Mouse (Mus musculus): Measurements from ENCODE around the gene Tead2. TPM values are rescaled to one million over a fixed set of nuclear protein-coding genes. Genes with fewer than 3 reads are reported as not detected.
"Not testable (repeated sequence)": the region's sequence is repeated elsewhere in the genome, so short reads cannot be mapped to it uniquely, and the experiment has no call there.

The Tead2 gene
- total RNA-seq, 2 experiments from 2014 or later, result 6.6 to 6.8 TPM

DNA sequence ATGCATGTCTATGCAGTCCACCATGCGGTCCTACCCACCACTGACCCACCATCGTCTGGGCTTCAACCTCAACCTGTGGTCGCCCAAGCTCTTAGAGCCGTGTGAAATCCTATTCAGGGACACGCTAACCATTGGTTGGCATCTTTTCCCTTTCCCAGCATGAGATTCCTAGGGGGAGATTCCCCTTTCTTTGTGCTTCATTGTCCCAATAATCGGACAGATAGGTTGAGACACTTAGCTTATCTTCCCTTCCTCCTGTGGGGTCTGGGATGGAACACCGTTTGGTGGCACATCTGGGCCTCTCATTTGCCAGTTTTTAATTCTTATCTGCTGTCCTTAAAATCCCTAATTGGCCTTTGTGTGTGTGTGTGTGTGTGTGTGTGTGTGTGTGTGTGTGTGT lies 24.6 kb downstream of the Tead2 start:
- no peak for DNase-seq (ENCODE audit: extremely low spot score in 1 of 2, low spot score in 2 of 2)
- intact Hi-C loops (cut with DNase I), result no loop called here

DNA sequence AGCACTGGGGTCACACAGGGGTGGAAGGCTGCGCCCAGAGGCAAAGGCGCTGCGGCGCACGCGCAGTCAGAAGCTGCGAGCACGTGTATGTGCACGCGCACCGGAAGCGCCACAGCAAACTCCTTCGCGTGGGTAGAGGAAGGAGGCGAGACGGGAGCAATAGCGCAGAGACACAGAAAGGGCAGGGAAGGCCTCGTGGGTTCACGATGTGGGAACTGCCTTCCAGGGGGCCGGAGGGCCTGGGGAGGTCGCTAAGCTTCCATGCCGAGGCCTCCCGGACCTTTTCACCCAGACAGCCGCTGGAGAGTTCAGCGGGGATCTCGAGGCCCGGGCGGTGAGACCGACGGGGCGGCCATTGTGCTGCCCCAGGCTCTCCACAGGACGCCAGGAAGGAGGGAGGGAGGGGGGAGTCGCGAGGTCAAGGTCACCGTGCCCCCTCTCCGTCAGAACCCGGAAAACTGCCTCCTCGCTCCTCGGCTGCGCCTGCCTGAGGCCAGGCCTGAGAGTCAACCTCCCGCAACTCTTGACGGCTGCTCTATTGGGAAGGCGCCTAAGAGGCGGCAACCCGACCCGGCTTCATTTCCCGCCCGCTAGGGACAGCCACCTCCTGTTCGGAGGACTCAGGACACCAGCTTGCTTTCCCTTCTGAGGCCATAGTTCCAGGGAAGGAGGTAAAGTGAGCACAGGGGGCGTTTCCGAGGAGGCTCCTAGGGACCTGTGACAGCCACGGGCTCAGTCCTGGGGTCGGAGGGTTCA lies 25.3 kb downstream of the Tead2 start, which contains the start of gene Slc6a16:
TSS of gene Slc6a16 (plus strand) at position 453 of the 756 bp plus-strand sequence.
- intact Hi-C loops (cut with DNase I), result no loop called here

DNA sequence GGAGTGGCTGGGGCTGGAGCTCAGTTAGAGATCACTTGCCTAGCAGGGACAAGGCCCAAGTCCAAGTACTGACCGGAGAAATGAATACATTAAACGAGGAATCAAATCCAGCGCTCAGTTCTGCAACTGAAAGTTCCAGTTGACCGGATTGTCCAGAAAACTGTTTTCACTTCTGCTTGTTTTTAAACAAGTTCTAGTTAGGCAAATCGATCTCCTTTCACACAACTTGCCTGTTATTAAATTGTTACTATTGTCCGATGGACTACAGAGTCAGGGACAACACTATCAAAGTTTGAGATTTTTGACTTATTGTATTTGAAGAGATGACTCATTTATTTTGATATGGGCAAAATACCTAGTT lies 25.8 kb downstream of the Tead2 start:
- intact Hi-C loops (cut with DNase I), result no loop called here

More for the DNA sequence above, 25.3 kb downstream of the Tead2 start, which contains the start of gene Slc6a16:
- peak; percentile 51 to 79 for DNase-seq (ENCODE audit: extremely low spot score in 1 of 2, low spot score in 2 of 2)

GRCm38 (mm10) chr7:45247666-45248065 lies 32.1 kb downstream of the Tead2 start:
- intact Hi-C loops (cut with DNase I), result no loop called here
- no peak for DNase-seq (ENCODE audit: extremely low spot score in 1 of 2, low spot score in 2 of 2)

More for the DNA sequence above, 25.8 kb downstream of the Tead2 start:
- DNase-seq (ENCODE audit: extremely low spot score in 1 of 2, low spot score in 2 of 2), result no peak

GRCm38 (mm10) chr7:45253806-45254205 lies 38.3 kb downstream of the Tead2 start:
- intact Hi-C loops (cut with DNase I), result no loop called here
- peak in 1 of 2 experiments; percentile 8 for DNase-seq (ENCODE audit: extremely low spot score in 1 of 2, low spot score in 2 of 2)

DNA sequence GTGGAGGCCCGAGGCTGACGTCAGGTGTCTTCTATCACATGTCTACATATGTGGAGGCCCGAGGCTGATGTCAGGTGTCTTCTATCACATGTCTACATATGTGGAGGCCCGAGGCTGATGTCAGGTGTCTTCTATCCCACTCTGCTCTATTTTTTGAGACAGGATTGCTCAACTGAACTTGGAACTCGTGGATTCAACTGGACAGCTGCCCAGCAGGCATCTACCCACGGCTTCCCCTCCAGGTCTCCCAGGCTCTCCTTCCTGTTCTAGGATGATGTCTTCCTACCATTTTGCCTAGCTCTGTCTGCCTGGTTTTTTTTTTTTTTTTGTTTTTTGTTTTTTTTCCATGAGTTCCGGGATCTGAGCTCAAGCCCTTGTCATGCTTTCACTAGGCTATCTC lies 40.3 kb downstream of the Tead2 start:
- intact Hi-C loops (cut with DNase I), result not testable (repeated sequence)
- peak in 1 of 2 experiments; percentile 26 for DNase-seq (ENCODE audit: extremely low spot score in 1 of 2, low spot score in 2 of 2)

GRCm38 (mm10) chr7:45257063-45257840 lies 41.7 kb downstream of the Tead2 start:
- peak in 1 of 2 experiments; percentile 40 for DNase-seq (ENCODE audit: extremely low spot score in 1 of 2, low spot score in 2 of 2)

GRCm38 (mm10) chr7:45259281-45259680 lies 43.7 kb downstream of the Tead2 start:
- DNase-seq (ENCODE audit: extremely low spot score in 1 of 2, low spot score in 2 of 2), result peak in 1 of 2 experiments; percentile 16
- intact Hi-C loops (cut with DNase I), result no loop called here

More at GRCm38 (mm10) chr7:45257063-45257840, 41.7 kb downstream of the Tead2 start:
- intact Hi-C loops (cut with DNase I), result no loop called here

GRCm38 (mm10) chr7:45262266-45262665 lies 46.7 kb downstream of the Tead2 start:
- peak in 1 of 2 experiments; percentile 17 for DNase-seq (ENCODE audit: extremely low spot score in 1 of 2, low spot score in 2 of 2)
- intact Hi-C loops (cut with DNase I), result no loop called here

DNA sequence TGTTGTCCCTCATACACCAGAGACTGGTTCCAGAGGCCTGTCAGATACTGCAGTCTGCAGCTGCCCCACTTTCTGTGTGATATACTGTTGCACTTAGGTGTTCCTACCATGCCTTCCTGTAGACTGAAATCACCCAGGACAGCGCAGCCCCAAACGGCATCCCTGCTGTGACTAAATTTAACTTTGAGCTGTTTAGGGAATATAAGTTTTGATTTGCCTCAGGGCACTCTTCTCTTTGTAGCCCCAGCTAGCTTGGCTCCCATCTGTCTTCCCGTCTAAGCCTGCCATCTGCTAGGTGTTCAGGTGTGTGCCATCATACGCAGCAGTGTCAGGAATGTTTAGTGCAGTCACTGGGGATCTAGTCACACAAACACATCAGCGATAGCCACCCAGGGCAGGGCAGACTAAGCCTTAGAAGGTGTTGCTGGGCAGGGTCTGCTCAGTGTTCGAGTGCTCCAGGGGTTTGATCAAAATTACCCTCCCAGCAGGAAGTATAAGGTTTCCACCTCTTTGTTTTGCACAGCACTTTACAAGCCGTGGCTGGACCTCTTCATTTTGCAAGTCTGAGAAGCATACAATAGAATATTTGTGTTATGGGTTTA lies 47.6 kb downstream of the Tead2 start:
- peak in 1 of 2 experiments; percentile 16 for DNase-seq (ENCODE audit: extremely low spot score in 1 of 2, low spot score in 2 of 2)
- intact Hi-C loops (cut with DNase I), result no loop called here

- no peak for DNase-seq (ENCODE audit: extremely low spot score in 1 of 2, low spot score in 2 of 2)
- intact Hi-C loops (cut with DNase I), result no loop called here
Observed at GRCm38 (mm10) chr7:45264348-45264747, 48.8 kb downstream of the Tead2 start.

DNA sequence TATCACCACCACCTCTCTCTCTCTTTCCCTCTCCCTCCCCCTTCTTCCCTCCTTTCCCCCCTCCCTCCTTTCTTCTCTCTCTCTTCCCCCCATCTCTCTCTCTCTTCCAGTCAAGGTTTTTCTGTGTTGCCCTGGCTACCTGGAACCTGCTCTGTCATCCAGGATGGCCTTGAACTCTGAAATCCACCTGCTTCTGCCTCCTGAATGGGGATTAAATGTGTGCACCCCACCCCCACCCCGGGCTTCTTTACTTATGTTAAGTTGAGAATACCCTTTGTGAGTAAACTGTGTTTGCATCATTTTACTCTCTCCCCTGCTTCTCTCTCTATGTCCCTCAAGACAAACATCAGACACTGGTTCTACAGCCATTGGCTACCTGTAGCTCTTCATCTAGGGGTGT lies 50.0 kb downstream of the Tead2 start:
- intact Hi-C loops (cut with DNase I), result no loop called here
- DNase-seq (ENCODE audit: extremely low spot score in 1 of 2, low spot score in 2 of 2), result no peak

GRCm38 (mm10) chr7:45272786-45273412 lies 57.3 kb downstream of the Tead2 start:
- no peak for DNase-seq (ENCODE audit: extremely low spot score in 1 of 2, low spot score in 2 of 2)

DNA sequence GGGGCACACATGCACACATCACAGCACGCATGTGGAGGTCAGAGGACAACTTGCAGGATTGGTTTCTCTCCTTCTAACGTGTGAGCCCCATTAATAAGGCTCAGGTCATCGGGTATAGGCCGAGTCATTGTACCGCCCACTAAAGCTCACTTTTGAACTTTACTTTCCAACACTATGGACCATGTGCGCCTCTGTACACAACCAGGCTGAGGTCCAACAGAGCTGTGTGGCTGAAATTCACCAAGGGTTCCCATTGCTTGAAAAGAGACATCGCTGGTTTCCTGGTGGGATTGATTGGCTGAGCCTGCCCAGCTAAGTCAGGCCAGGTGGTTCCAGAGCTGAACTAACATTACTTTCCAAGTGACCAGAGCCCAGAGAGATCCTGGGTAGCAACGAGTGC lies 58.1 kb downstream of the Tead2 start:
- no peak for DNase-seq (ENCODE audit: extremely low spot score in 1 of 2, low spot score in 2 of 2)
- intact Hi-C loops (cut with DNase I), result no loop called here

More at GRCm38 (mm10) chr7:45272786-45273412, 57.3 kb downstream of the Tead2 start:
- intact Hi-C loops (cut with DNase I), result no loop called here

DNA sequence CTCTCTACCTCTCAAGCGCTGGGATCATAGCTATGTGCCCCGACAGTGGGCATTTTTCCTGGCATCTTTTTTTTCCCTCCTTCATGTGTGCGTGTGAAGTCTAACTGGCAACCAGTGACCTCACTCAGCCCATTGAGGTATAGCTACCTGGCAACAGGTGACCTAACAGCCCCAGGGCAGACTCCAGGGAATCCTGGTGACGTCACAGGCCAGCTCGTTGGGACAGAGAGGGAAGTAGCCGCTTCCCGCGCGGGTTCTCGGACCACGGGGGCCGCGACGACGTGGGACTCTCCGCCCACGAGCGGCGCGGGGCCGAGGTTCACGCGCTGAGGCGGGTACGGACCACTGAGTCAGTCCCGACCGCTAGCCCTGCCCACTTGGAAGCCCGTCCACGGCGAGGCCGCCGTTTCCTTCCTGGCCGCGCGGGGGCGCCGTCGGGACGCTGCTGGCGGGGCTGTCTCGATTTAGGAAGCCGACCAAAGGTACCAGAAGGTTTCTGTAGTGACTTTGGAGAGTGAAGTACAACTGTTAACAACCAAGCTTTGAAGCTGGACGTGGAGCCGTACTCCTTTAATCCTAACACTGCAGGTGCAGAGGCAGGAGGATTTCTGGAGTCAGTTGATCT lies 61.7 kb downstream of the Tead2 start, which contains the start of gene Slc6a21:
TSS of gene Slc6a21 (plus strand) at position 378 of the 625 bp plus-strand sequence.
- DNase-seq (ENCODE audit: extremely low spot score in 1 of 2, low spot score in 2 of 2), result peak in 1 of 2 experiments; percentile 75
- intact Hi-C loops (cut with DNase I), result no loop called here
